Mouse (Mus musculus): Measurements from ENCODE around the gene Rab19. TPM values are rescaled to one million over a fixed set of nuclear protein-coding genes. Genes with fewer than 3 reads are reported as not detected.
"Not testable (repeated sequence)": the region's sequence is repeated elsewhere in the genome, so short reads cannot be mapped to it uniquely, and the experiment has no call there.

Gene Rab19
- polyA plus RNA-seq, 1 experiment from 2014 or later: 2.8 TPM

DNA sequence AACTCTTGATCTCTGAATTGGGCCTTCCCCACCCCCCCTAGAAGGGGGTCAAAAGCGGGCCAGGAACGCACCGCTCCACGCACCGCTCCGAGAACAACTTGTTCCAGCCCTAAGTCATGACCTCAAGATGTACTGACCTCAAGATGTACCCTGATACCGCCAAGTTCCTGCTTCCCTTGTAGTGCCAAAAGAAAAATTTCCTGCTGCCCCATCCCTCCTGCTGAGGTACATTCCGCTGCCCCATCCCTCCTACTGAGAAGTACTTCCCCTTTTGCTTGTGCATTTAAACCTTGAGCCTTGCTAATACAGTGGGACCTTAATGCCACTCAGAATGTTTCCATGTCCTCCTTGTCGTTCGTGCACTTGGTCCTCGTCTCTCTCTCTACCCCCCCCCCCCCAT, 49.7 kb downstream of the Rab19 start:
- no peak for DNase-seq
- H3K9ac ChIP-seq: no peak overlapping the region
- no peak for TF ChIP-seq CTCF (IDR thresholded peaks at IDR 0.05; ENCODE audit: low read depth)
- H3K36me3 ChIP-seq (ENCODE audit: insufficient read depth): no peaks in the 10 kb centered on the region
- H3K4me3 ChIP-seq (ENCODE audit: low read depth, low read length): no peak overlapping the region
- no peak for ATAC-seq (ENCODE audit: insufficient read depth)
- no peak overlapping the region for H3K4me2 ChIP-seq
- no peak overlapping the region for H3K27ac ChIP-seq (ENCODE audit: low read depth)
- H3K4me1 ChIP-seq (ENCODE audit: insufficient read depth): no peaks in the 10 kb centered on the region
- no peaks in the 10 kb centered on the region for H3K9me3 ChIP-seq (ENCODE audit: low read depth, low read length)
- H3K27me3 ChIP-seq (ENCODE audit: insufficient read depth, low read length): no peaks in the 10 kb centered on the region
- 67% methylated on average over 11 of the region's 11 CpGs for WGBS

DNA sequence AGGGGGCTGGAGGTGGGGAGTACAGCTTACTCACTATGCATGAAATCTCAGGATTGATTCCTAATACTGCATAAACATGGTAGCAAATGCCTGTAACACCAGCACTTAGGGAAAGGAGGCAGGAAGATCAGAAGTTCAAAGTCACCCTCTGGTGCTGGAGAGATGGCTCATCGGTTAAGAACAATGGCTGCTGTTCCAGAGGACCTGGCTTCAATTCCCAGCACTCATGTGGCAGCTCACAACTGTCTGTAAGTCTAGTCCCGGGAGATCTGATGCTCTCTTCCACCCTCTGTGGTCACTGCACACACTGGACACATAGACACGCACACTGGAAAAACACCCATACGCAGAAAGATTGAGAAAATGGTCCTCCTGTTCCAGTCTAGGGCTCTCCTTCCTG, 52.2 kb downstream of the Rab19 start:
- H3K9me3 ChIP-seq (ENCODE audit: low read depth, low read length): no peaks in the 10 kb centered on the region
- H3K9ac ChIP-seq: no peak overlapping the region
- no peak overlapping the region for H3K4me3 ChIP-seq (ENCODE audit: low read depth, low read length)
- ATAC-seq (ENCODE audit: insufficient read depth) (no peak), DNase-seq (no peak)
- H3K4me2 ChIP-seq: no peak overlapping the region
- 77% methylated on average over 4 of the region's 4 CpGs for WGBS
- H3K27me3 ChIP-seq (ENCODE audit: insufficient read depth, low read length): no peaks in the 10 kb centered on the region
- TF ChIP-seq CTCF (IDR thresholded peaks at IDR 0.05; ENCODE audit: low read depth): no peak
- no peaks in the 10 kb centered on the region for H3K4me1 ChIP-seq (ENCODE audit: insufficient read depth)
- H3K27ac ChIP-seq (ENCODE audit: low read depth): no peak overlapping the region
- H3K36me3 ChIP-seq (ENCODE audit: insufficient read depth): no peaks in the 10 kb centered on the region

DNA sequence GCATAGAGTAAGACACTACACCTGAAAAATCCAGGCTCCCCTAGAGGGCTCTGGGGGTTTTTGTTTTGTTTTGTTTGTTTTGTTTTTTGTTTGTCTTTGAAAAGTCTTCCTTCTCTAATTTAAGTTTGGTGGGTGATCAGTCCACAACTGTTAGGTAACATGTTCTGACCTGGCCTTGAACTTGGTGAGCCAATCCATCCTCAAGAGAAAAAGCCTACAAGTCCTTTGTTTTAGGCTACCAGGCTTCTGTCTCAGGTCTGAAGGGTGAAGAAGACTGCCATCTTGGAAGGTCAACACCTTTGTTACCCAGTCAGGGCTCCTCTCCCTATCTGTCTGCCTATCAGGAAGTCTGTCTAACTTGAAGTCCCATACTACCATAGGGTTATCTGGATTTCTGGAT, 52.7 kb downstream of the Rab19 start:
- no peaks in the 10 kb centered on the region for H3K9me3 ChIP-seq (ENCODE audit: low read depth, low read length)
- ATAC-seq (ENCODE audit: insufficient read depth) (no peak), DNase-seq (no peak)
- H3K4me2 ChIP-seq: no peak overlapping the region
- no peaks in the 10 kb centered on the region for H3K4me1 ChIP-seq (ENCODE audit: insufficient read depth)
- H3K36me3 ChIP-seq (ENCODE audit: insufficient read depth): no peaks in the 10 kb centered on the region
- no peak overlapping the region for H3K27ac ChIP-seq (ENCODE audit: low read depth)
- no peak overlapping the region for H3K4me3 ChIP-seq (ENCODE audit: low read depth, low read length)
- H3K27me3 ChIP-seq (ENCODE audit: insufficient read depth, low read length): no peaks in the 10 kb centered on the region
- no peak for TF ChIP-seq CTCF (IDR thresholded peaks at IDR 0.05; ENCODE audit: low read depth)
- H3K9ac ChIP-seq: no peak overlapping the region

DNA sequence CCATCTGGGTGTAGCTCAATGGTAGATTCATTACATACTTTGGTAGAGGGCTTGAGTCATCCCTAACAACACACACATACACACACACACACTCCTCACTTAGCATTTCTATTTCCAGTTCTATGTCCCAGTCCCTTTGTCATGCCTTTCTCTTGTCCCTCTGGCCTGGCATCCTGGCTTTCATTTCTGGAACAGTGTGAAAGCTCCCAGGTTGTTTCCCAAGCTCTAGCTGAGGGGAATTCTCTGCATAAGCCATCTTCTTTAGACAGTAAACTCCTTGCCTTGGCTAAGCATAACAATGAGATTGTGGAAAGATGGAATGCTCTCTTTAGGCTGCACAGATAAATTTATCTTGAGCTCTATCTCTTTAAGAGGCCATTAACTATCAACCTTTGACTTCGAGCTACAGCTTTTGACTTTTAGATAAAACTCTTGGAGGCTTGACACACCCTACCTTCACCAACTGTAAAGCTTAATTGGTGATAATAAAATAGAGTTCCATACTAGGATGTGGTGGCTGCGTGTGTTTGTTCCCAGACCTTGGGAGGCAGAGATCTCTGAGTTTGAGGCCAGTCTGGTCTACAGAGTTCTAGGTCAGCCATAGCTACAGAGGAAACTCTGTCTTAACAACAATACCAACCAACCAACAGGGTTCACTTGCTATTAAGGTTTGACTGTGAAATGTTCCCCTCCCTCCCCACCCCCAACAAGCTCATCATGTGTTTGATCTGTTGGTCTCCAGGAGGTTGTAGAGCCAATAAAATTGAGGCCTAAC, 53.3 kb downstream of the Rab19 start:
- no peak for ATAC-seq (ENCODE audit: insufficient read depth)
- Histone ChIP-seq H3K9me3 (ENCODE audit: low read depth, low read length) (no peaks in the 10 kb centered on the region), H3K9ac (no peak overlapping the region), H3K36me3 (ENCODE audit: insufficient read depth) (no peaks in the 10 kb centered on the region), H3K27me3 (ENCODE audit: insufficient read depth, low read length) (no peaks in the 10 kb centered on the region), H3K4me2 (no peak overlapping the region), H3K4me3 (ENCODE audit: low read depth, low read length) (no peak overlapping the region), H3K4me1 (ENCODE audit: insufficient read depth) (no peaks in the 10 kb centered on the region), H3K27ac (ENCODE audit: low read depth) (no peak overlapping the region)
- 65% methylated on average over 2 of the region's 2 CpGs for WGBS
- no peak for TF ChIP-seq CTCF (IDR thresholded peaks at IDR 0.05; ENCODE audit: low read depth)
- DNase-seq: no peak

DNA sequence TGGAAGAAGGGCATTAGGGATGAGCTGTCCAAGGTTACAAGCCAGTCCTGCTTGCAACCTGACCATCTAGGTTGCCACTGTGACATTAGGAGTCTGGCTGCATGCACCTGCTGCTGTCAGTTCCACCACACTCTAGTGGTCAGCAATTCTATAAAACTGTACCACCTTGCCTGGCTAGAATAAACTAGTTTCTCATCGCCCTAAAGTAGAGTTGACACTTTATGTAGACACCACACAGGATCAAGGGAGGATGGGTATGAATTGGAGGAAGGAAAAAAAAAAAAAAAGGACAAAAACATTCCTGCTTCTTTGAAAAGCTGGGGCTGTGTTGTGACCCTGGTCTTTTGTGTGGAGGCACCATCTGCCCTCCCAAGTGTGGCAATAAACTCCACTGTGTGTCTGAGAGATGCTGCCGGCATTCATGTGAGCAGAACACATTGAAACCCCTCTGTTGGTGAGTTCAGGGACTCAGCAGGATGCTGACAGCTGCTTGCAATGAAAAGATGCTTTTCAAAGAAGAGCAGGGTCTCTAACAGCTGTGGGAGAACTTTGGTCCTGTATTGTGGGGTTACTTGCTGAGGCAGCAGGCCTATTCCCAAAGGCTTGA, 54.0 kb downstream of the Rab19 start:
- no peaks in the 10 kb centered on the region for H3K27me3 ChIP-seq (ENCODE audit: insufficient read depth, low read length)
- no peak for DNase-seq
- 76% methylated on average over 2 of the region's 2 CpGs for WGBS
- no peak overlapping the region for H3K9ac ChIP-seq
- H3K27ac ChIP-seq (ENCODE audit: low read depth): no peak overlapping the region
- no peaks in the 10 kb centered on the region for H3K4me1 ChIP-seq (ENCODE audit: insufficient read depth)
- no peaks in the 10 kb centered on the region for H3K36me3 ChIP-seq (ENCODE audit: insufficient read depth)
- H3K9me3 ChIP-seq (ENCODE audit: low read depth, low read length): no peaks in the 10 kb centered on the region
- H3K4me3 ChIP-seq (ENCODE audit: low read depth, low read length): no peak overlapping the region
- no peak for ATAC-seq (ENCODE audit: insufficient read depth)
- no peak overlapping the region for H3K4me2 ChIP-seq
- no peak for TF ChIP-seq CTCF (IDR thresholded peaks at IDR 0.05; ENCODE audit: low read depth)

DNA sequence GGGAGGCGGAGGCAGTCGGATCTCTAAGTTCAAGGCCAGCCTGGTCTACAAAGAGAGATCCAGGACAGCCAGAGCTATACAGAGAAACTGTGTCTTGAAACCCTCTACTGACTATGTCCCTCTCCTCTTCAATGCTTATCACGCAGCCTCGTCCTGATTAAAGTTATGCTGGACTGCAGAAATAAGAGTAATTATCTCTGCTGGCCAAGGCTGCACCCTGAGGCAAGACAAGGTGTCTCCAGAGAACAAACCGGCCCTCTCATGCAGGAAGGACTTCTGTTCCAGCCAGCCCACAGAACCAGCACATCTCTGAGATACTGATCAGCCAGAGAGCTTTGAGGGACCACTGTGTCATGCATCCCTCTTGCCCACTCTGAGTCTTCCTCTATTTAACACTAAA, 54.9 kb downstream of the Rab19 start:
- no peaks in the 10 kb centered on the region for H3K36me3 ChIP-seq (ENCODE audit: insufficient read depth)
- no peaks in the 10 kb centered on the region for H3K9me3 ChIP-seq (ENCODE audit: low read depth, low read length)
- H3K4me1 ChIP-seq (ENCODE audit: insufficient read depth): no peaks in the 10 kb centered on the region
- no peak for ATAC-seq (ENCODE audit: insufficient read depth)
- no peak overlapping the region for H3K27ac ChIP-seq (ENCODE audit: low read depth)
- H3K4me2 ChIP-seq: no peak overlapping the region
- TF ChIP-seq CTCF (IDR thresholded peaks at IDR 0.05; ENCODE audit: low read depth): no peak
- no peaks in the 10 kb centered on the region for H3K27me3 ChIP-seq (ENCODE audit: insufficient read depth, low read length)
- no peak for DNase-seq
- H3K4me3 ChIP-seq (ENCODE audit: low read depth, low read length): no peak overlapping the region
- H3K9ac ChIP-seq: no peak overlapping the region
- WGBS: 77% methylated on average over 5 of the region's 5 CpGs

DNA sequence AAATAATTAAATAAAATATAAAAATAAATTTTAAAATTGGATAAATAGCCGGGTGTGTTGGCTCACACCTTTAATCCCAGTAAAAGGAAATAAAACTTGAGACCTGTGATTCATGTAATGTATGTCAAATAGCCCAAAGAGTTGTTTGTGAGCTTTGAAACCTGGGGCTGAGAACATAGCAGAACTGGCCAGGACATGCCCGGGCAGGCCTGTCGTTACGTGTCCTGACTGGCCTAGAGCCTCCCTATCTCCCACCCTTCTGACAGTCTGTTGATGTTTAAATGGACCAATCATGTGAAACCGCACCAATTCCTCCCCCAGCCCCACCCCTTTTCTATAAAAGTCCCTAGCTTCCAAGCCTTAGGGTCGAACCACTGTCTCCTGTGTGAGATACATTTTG, 56.5 kb downstream of the Rab19 start:
- ATAC-seq (ENCODE audit: insufficient read depth); H3K4me2 ChIP-seq; H3K9ac ChIP-seq; H3K36me3 ChIP-seq (ENCODE audit: insufficient read depth); H3K4me1 ChIP-seq (ENCODE audit: insufficient read depth); H3K27ac ChIP-seq (ENCODE audit: low read depth); H3K9me3 ChIP-seq (ENCODE audit: low read depth, low read length); H3K27me3 ChIP-seq (ENCODE audit: insufficient read depth, low read length); DNase-seq; H3K4me3 ChIP-seq (ENCODE audit: low read depth, low read length): not testable (repeated sequence)
- WGBS: 87% methylated on average over 6 of the region's 6 CpGs

Other genes with a start within 250 kb of the Rab19 start
- 6.8 and 7.0 TPM in 2 replicates for gene Kdm7a, start 174.4 kb upstream of the Rab19 start, polyA plus RNA-seq (2014; fragmentation: Nextera tagmentation; extraction: Ambion mirVana)
- gene Slc37a3, start 3.5 kb upstream of the Rab19 start, polyA plus RNA-seq (2014; fragmentation: Nextera tagmentation; extraction: Ambion mirVana): 33.8 and 36.6 TPM in 2 replicates
- 59.6 and 61.2 TPM in 2 replicates for gene Mkrn1, start 39.3 kb downstream of the Rab19 start, polyA plus RNA-seq (2014; fragmentation: Nextera tagmentation; extraction: Ambion mirVana)
- gene Dennd2a, start 176.7 kb downstream of the Rab19 start, polyA plus RNA-seq (2014; fragmentation: Nextera tagmentation; extraction: Ambion mirVana): 30.4 and 33.1 TPM in 2 replicates
- 21.8 and 22.1 TPM in 2 replicates for gene Adck2, start 192.7 kb downstream of the Rab19 start, polyA plus RNA-seq (2014; fragmentation: Nextera tagmentation; extraction: Ambion mirVana)
- 0.74 and 1.0 TPM in 2 replicates for gene Gm42420, start 204.6 kb downstream of the Rab19 start, polyA plus RNA-seq (2014; fragmentation: Nextera tagmentation; extraction: Ambion mirVana)
- gene Ndufb2, start 211.4 kb downstream of the Rab19 start, polyA plus RNA-seq (2014; fragmentation: Nextera tagmentation; extraction: Ambion mirVana): 324 and 326 TPM in 2 replicates

Data from lung, embryonic 14.5 days (tissue).